Mouse (Mus musculus): ENCODE data around the gene Spaca4.

Gene Spaca4

GRCm38 (mm10) chr7:45712022-45712757, 13.4 kb downstream of the Spaca4 start:
- no peak for DNase-seq (ENCODE audit: low read depth)

- DNase-seq (ENCODE audit: low read depth): no peak
These were observed 14.1 kb downstream of the Spaca4 start for GRCm38 (mm10) chr7:45711316-45712021.

GRCm38 (mm10) chr7:45710477-45711191, 15.0 kb downstream of the Spaca4 start:
- DNase-seq (ENCODE audit: low read depth): no peak

GRCm38 (mm10) chr7:45709677-45710355, 15.8 kb downstream of the Spaca4 start:
- DNase-seq (ENCODE audit: low read depth): no peak

DNA sequence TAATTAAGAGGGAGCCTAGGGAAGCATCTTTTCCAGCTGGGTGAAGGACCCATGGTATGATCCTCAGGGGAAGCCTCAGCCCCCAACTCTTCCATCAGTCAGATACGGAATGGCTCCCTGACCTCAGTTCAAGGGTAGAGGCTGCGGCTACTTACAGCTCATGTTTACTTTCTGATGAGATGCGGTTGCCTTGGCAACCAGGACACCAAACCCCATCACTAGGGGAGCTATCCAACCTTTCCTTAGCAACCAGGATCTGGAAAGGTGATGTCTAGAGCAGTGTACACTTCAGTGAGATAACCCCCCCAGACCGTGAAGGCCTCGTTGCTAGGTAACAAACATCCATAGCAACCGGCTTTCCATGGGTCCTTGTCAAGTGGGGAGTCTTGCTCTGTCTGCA, 16.6 kb downstream of the Spaca4 start:
- peak; percentile 60 for DNase-seq (ENCODE audit: low read depth)

- no peak for DNase-seq (ENCODE audit: low read depth)
These were observed 17.3 kb downstream of the Spaca4 start for GRCm38 (mm10) chr7:45708221-45708761.

- DNase-seq (ENCODE audit: low read depth): peak; percentile 94
These were observed 18.1 kb downstream of the Spaca4 start for GRCm38 (mm10) chr7:45707375-45707967.

GRCm38 (mm10) chr7:45706721-45707241, 18.8 kb downstream of the Spaca4 start:
- DNase-seq (ENCODE audit: low read depth): peak; percentile 93

GRCm38 (mm10) chr7:45705873-45706281, 19.7 kb downstream of the Spaca4 start:
- DNase-seq (ENCODE audit: low read depth): peak; percentile 59

- no peak for DNase-seq (ENCODE audit: low read depth)
These were observed 20.2 kb downstream of the Spaca4 start for GRCm38 (mm10) chr7:45705443-45705864.

- peak; percentile 99 for DNase-seq (ENCODE audit: low read depth)
These were observed 20.7 kb downstream of the Spaca4 start, which contains the start of gene Dbp for GRCm38 (mm10) chr7:45704730-45705442. Gene Dbp, plus strand, starts transcription at chr7:45705088.

GRCm38 (mm10) chr7:45704046-45704559, 21.5 kb downstream of the Spaca4 start:
- peak; percentile 87 for DNase-seq (ENCODE audit: low read depth)

DNA sequence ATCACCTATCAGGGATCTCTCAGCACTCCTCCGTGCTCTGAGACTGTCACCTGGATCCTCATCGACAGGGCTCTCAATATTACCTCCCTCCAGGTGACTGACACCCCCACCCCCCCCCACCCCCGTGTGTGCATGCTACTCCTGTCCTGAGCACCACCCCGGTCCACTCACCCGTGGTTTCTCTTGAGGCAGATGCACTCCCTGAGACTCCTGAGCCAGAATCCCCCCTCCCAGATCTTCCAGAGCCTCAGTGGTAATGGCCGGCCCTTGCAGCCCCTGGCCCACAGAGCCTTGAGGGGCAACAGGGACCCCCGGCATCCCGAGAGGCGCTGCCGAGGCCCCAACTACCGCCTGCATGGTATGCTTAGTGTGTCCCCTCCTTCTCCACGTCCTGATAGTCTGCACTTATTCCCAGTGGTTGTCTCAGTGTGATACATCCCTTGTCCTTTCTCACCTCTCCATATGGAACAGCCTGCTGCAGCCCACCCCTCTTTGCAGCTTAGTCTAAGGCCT, 22.0 kb downstream of the Spaca4 start:
- no peak for DNase-seq (ENCODE audit: low read depth)

DNA sequence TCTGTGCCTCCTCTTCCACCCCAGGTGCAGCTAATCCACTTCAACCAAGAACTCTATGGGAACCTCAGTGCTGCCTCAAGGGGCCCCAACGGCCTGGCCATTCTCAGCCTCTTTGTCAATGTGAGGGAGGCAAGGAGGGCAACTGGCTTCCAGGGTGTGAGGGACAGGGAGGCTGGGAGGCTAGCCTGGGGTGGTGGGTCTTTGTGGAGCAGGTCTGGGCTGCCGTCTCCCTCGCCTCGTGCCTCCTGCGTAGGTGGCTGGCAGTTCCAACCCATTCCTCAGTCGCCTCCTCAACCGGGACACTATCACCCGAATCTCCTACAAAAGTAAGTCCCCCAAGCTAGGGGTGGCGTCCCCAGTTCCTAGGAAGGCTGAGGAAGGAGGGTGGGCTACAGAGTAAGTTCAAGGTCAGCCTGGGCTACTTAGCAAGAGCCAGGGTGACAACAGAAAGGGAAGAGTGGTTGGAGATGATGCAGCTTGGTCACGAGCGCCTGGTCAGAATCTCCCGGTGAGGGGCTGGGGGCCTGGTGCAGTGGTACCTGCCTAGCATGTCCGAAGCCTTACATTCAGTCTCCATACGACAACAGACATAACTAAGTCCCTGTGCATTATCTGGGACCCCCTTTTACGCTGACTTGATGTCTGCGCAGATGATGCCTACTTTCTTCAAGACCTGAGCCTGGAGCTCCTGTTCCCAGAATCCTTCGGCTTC, 22.6 kb downstream of the Spaca4 start:
- DNase-seq (ENCODE audit: low read depth): no peak

GRCm38 (mm10) chr7:45702316-45702715, 23.3 kb downstream of the Spaca4 start:
- no peak for DNase-seq (ENCODE audit: low read depth)

DNA sequence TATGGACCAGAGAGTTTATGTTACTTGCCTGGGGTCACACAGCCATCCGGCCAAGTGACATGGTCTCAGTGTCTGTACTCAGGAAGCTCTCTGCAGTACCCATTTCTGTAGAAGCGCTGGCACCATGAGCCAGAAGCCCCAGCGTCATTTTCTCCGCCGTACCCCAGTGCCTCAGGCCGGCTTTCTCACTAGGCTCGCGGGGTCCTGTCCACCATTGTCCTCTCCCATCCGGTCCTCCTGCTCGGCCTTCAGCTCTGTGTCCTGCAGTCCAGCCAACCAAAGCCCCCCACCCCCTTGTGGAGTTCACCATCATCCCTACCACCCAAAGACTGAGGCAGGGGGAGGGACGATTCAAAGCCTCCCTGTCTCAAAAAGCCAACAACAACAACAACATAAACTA, 24.0 kb downstream of the Spaca4 start:
- no peak for DNase-seq (ENCODE audit: low read depth)

GRCm38 (mm10) chr7:45701072-45701471, 24.5 kb downstream of the Spaca4 start:
- DNase-seq (ENCODE audit: low read depth): no peak

GRCm38 (mm10) chr7:45700301-45701015, 25.2 kb downstream of the Spaca4 start:
- DNase-seq (ENCODE audit: low read depth): peak; percentile 82
